Mouse (Mus musculus) granulocyte monocyte progenitor cell, adult 5-6 weeks (primary cell): ENCODE data around the gene Opcml. TPM values are rescaled to one million over a fixed set of nuclear protein-coding genes. Genes with fewer than 3 reads are reported as not detected.

Source experiments
- ATAC-seq: replicated peaks from 2 replicates; pipeline ENCODE4 v1.8.0; 2016; ENCODE audit warnings: mild to moderate bottlenecking, moderate TSS enrichment, inconsistent platforms; ENCODE audit not compliant: poor library complexity, severe bottlenecking
- total RNA-seq, 2 experiments: library from RNA; stranded (forward) in 1 of 2; stranded (reverse) in 1 of 2; fragments of 200-712, 200-1000 nt in 1 of 2; fragments of >200 nt in 1 of 2; fragmentation: Nextera tagmentation in 1 of 2; gene quantifications; 2 replicates each; pipeline ENCODE4 v1.2.3; 2014 to 2017

The Opcml gene
- total RNA-seq, 2 experiments from 2014 or later, result not detected

DNA sequence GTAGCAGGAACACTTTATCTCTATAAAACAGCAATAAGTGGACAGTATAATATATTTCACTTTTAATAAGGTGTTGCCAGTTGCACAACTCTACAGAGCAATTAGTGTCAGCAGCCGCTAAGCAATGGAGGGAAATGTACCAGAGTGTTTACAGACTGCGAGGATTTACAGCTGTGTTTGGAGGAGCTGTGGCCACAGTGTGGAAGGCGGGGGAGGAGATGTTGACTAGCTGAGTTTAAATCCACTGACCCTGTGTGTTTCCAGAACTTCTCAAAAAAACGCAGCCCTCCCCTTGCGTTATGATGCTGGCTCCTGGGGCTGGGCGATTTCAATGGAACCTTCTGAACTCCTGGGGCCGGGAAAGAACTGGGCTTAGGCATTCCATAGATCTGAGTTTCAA, 33.8 kb downstream of the Opcml start:
- ATAC-seq, result no peak

DNA sequence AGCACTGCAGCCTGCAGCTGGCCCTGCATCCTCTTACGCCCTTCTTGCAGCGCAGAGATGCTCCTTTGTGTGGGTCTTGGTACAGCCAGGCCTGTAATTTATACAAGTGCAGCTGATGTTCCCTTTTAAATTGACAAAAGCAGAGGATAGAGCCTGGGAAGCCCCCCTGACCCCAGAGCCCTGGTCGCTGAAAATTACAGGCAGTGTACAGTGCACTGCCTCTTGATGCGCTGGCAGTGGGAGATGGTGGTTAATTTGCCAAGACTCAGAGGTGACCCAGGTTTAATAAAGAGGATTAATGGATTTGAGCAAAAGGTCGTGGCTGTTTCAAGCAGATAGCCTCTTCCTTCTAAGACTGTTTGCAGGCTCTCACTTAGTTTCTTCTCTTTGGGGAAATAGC, 39.9 kb downstream of the Opcml start:
- ATAC-seq, result no peak

DNA sequence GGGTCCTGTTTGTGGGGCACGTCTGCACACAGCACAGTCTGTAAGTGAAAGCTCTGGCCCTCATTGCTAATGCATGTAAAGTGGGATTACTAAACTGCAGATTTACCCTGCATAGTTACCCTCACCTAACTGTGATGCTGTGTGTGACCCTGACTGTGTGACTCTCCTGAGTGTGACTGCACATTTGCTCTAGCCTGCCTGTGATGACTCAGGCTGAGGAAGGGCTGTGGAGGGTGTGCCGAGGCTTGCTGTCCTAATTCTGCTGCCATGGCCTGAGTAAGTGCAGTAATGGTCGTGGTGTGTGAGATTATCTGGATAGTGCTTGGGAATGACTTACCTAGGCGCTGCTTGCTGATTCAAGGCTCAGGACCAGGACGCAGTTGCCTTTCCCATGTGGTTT, 52.2 kb downstream of the Opcml start:
- no peak for ATAC-seq

DNA sequence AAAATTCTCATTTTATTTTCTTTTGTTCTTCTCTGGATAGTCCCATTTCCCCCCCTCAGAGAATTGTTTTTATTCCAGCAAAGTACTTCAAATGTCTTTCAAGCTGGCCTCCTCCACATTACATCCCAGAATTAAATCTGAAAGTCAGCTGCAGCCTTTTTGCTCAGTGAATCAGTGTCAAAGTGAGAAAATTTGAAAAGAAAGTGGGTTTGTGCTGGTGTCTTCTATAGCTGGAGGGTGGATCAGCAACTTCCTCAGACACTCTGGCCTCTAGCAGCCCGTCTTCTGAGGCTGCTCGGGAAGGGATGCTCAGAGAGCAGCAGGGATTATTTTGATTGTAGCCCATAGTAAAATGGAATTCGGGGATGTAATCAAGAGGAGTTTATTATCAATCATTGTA, 81.0 kb downstream of the Opcml start:
- no peak for ATAC-seq

DNA sequence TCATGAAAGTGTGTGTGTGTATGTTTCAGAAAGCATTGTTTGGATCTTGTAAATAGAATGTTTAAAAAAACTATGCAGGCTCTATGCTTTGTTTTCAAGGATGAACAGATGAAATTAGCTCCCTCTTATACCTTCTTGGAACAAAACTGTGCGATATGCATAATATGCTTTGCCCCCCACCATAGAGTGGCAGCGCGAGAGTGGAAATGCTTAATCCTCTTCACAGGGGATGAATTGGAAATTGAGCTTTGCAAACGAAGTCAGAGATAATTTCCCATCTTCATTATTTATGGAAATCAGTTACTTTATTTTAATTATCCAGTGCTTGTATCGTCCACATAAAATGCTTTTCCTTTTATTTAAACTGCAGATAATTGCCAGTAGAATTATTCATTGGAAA, 99.1 kb downstream of the Opcml start:
- no peak for ATAC-seq

DNA sequence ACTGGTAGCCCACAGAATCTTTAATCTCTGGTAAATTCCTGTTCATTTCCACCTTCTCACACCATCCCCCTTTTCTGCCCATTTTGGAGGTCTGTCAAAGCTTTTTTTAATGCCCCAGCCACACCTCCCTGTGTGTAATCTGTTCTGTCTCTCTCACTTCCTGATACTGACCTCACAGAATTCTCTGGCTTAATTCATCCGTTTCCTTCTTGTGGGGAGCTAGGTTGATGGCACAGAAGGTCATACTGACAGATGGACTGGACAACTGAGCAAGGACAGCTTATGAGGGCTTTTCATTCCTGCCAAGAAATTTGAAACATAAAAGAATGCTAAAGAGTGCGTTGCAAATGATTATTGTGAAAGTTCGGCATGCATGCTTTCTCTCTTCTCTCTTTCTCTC, 126.7 kb downstream of the Opcml start:
- ATAC-seq, result peak; percentile 67

DNA sequence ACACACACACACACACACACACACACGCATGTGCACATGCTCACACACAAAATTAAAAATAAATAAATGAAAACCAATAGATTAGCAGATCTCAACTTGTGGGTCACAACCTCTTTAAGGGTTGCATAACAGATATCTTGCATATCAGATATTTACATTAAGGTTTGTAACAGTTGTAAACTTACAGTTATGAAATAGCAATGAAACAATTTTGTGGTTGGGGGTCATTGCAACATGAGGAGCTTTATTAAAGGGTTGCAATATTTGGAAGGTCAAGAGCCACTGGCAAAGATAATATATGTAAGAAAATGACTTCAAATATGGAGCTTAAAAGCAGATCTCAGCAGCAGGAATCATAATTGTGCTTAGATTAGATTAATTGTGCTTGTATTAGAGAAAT, 132.9 kb downstream of the Opcml start:
- ATAC-seq, result peak; percentile 82

DNA sequence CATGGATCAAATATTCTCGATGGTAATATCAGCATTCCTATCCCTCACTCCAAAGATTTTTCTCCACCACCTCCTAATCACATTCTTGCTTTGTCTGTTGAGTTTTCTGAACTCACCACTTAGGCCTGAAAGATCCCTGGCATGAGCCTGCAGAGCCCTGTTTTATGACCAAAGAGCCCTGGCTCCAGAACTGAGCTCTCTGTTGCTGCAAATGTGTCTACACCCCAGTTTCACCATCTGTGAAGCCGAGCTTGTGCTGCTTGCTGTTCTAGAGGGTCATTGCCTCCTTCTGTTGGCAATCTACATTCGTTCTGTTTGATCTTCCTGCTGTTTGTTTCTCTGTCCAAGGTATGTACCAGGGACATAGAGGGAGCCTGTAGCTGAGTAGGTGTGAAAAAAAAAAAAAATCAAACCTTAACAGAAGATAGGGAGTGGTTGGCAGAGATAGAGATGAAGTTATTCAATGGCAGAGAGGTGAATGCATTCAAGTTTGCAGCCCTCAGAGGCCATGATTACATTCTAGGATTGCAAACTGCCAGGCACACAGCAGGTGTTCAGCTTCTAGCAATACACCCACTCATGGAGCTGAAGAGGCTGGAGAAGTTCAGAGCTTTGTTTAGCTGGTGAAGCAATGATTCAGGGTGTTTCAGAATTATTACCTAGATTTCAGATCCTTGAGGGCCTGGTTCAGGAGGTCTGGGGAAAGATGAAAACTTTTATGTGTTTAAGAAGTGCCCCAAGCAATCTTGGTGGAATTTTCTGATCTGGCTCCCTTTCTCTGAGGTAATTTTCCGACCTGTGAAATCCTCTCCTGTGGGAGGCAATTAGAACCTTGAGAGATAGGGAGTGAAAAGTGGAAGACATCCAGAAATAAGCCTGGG, 133.6 kb downstream of the Opcml start:
- 0 out of 2 replicates have a peak, but pooled peaks have one; percentile 33 for ATAC-seq

DNA sequence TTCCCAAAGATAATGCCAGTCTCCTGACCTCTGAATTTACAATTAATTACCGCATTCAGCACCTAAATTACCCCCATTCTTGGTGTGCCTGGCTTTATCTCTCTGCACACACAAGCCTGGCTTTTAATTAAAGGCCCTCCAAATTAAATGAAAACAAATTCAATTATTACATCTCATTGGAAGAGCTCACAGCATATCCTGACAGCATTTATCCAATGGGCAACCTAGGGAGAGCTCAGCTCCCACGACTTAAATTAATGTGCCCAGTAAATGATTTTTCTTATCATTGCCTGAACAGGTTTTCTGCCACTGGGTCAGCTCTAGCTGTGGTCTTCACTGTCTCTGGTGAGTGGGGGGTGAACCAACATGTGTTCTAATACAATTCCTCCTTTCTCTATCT, 135.1 kb downstream of the Opcml start:
- ATAC-seq, result no peak

DNA sequence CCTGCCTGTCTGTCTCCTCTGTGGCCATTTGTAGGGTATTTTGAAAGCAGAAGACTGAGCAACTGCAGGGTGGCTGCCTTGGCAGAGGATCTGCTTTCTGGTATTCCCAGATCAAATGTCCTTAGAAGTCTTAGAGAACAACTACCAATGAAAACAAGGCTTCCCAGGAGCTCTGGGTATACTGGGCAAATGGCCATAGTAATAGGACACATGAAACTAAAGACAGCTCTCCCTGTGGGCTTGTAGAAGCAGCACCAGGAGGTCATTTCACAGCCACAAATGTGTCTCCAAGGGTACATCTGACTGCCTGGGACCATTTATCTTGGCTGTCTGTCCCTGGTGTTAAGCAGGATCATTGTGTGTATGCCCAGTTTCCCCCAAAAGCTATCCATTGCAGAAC, 146.7 kb downstream of the Opcml start:
- ATAC-seq, result no peak

DNA sequence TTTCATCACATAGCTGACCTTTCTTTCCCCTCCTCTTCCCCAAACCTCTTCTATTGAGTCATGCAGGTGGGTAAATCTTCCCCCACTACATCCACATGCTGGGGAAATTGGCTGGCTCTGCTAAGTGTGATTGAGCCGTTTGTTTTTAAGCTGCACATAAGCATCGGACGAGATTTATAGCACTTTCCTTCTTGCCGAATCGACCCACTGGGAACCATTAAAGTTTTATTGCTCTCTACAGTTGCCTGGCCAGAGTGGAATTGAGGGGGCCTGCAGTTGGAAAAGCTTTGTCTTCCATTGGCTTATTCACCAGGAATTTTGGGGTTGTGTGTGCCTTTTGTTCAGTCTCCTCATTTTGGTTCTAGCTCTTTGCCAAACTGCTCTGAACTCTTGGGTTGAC, 147.1 kb downstream of the Opcml start:
- ATAC-seq, result no peak

DNA sequence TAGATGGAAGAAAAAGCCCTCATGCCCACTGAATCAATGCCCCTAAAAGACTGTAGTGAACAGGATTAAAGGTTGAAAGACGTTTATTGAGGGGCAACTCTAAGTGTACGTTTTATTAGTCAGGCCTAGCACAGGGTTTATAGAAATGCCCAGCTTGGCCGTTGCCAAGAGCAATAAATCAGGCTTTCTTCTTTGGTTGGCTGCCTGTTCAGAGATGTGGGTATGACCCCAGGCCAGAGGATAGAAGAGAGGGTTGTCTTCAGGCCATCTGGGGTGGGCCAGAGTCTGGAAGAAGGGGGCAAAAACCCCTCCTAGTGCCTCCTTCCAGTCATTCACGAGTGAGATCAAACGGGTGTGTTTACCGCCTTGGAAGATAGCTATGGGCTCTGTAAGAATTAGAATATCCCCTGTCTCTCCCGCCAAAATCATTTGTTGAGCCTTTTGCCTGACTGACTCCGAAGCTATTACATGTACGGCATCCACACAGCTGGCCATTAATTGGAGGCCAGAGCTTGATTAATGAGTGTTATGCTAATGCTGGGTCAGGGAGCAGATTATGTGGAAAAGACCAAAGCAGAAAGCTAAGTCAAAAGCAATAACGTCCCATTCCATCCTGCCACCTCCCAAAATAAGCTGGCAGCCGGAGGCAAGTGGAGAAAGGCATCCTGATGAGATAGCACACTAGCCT, 154.9 kb downstream of the Opcml start:
- no peak for ATAC-seq

DNA sequence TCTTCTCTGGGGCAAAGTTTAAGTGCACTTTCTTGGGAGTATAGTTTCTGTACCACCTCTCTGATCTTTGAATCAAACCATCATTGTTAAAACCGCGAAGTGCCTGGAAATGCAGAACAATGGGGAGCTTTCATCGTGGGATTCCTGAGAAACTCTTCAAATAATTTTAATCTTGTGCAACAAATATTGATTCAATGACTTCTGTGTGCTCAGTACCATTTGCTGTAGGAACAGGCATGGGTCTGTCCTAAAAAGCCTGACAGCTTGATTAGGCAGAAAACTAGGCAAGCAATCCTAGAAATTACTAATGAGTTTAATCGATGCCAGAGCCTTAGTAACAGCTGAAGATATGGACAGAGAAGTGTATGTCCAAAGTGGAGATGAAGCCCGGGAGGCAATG, 160.5 kb downstream of the Opcml start:
- no peak for ATAC-seq

DNA sequence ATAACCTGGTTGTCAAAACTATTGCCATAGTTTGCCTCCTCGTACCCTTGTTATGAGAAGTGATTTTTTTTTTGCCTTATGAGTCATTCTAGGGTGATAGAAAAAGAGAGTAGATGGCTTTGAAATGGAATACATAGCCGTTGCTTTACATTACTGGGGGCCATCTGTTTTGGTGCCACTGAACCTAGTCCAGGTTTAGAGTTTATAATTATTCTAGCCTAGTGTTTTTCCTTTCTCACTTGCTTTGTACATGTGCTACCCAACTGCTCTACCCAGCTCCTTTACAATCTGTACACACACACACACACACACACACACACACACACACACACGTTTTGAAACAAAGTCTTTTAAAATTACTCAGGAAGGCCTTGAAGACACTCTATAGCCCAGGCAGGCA, 171.1 kb downstream of the Opcml start:
- no peak for ATAC-seq

DNA sequence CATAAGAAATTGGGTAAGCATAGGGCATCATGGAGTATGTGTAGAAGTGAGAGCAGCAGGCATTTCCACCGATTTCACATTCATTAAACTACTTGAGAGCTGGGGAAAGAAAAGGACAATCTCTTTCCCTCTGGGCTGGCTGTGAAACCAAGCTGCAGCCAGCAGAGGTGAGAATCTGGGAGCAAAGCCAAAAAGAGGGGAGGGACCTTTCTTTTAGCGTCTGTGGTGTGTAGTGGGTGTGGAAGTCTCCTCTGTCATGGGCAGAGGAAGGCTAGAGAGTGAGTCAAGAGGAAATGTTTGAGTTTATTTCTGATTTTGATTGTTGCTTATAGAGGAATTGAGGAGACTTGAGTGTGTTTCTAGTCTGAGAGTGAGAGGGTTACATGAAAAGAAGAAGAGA, 172.8 kb downstream of the Opcml start:
- no peak for ATAC-seq

DNA sequence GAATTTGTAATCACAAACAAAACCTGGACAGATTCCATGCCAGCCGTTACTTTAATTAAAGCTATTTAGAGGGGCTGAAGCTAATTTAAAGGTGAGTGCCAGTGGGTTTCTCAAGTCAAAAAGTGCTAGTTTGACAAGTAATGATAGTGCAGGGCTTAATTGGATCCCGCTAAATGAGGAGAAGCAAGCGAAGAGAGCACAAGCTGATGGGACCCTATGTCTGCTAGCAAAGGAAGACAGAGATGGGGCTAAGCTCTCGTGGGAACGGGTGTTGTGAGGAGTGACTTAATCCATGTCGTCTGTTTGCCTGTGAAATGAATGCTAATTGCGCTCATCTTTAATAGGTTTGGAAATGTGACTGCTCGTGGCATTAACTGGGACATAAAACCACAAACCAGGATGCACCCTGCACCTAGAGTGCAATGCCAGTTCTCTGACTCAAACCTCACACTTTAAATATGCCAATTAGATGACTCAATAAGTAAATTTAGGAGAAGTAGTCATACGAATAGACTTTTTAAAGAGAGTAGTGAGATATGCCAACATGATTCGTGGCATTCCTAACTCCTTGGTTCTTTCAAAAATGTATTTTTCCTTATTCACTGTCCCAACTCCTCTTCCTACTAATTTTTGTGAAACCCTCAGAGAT, 174.5 kb downstream of the Opcml start:
- no peak for ATAC-seq

DNA sequence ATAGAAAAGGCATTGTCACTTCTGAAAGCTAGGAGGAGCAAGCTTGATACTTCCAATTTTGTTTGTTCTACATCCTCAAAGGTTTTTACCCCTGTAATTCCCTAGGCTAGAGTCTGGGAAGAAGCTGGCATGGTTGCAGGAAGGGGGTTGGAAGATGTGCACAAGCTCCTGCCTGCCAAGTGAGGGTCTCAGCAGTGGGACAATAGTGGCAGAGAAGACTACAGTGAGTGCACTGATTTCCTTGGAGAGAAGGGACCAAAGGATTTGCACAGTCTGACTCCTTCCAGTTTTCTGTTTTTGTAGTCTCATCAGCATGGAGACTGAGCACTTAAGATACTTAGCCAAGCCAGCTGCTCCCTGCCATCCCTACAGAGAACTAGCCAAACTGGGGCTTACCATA, 177.7 kb downstream of the Opcml start:
- no peak for ATAC-seq

DNA sequence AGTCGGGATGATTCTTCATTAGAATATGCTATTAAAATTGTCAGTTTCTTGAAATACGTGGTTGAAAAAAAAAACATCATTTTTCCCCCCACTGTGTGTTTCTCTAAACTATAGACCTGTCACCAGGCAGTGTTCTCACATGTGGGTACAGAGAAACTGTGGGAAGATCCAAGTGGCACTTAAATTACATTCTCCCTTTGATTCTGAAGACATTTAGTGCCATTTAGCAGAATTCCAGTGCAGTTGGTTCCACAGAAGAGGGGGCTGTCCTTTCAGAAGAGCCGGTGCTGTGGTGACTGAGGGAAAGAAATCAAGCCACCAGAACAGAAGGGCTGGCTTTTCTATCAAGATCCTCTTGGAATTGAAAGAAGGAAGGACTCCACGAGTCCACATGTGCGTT, 181.7 kb downstream of the Opcml start:
- no peak for ATAC-seq

DNA sequence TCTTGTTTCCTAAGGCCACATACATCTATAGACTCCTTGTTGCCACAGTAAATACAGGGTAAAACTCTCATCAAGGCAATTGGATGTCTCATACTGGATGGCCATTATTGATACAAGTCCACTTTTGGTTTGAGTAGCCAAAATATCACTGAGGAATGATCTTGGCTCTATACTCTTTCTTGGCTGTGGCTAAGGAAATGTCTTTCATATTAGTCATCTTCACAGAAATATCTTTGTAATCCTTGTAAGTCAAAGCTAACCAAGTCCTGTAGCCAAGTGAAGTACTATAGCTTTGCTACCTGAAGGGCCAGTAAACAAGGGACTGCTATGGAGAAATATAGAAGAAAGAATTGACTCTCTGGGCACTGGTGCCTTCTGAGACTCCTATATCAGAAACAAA, 192.0 kb downstream of the Opcml start:
- ATAC-seq, result no peak

DNA sequence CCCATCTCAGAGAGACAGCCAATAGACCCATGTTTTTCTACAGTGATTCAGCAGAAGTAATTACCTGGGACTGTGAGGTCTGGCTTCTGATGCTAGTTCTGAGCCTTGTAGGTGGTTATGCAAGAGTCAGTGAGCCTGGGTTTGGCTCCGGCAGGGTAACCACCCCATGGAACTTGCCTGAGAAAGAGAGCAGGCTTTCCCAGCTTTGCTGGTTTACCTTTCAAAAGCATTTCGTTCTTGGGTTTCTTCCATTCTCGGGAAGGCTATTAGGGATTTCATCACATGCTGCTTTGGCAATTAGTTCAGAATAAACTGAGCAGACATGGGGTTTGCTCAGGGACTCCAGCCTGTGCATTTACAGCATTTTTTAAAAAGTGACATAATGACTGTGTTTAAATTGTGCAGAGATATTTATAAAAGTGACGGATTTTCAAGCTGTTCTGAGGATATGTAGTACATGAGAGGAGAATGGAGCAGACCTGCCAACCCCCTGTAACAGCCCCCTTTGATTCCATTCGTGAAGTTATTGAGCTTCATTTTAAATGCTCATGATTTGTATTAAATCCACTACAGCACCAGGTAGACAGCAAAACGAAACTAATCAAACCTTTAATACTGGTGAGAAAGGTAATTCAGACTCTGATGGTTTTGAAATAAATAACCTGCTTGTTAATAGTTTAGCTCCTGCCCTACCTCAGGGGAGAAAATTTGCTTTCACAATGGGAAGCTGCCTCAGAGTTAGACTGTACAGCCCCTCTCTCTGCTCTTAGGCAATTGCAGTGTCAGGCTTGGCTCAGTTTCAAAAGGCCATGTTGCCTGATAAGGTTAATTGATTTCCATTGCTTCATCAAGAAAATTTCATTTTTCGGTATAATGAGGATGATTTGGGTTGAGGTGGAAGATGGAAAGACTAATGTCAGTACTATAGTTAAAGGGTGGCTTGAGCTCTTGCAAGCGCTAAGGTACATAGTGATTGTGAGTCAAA, 196.3 kb downstream of the Opcml start:
- ATAC-seq, result no peak
